Mouse (Mus musculus): ENCODE data around the gene Slc22a12. TPM values are rescaled to one million over a fixed set of nuclear protein-coding genes. Genes with fewer than 3 reads are reported as not detected.
A peak's percentile ranks its signal among the peaks of the same experiment; 100 is the strongest.

Slc22a12 gene
- polyA plus RNA-seq, 1 experiment from 2014 or later = not detected

DNA sequence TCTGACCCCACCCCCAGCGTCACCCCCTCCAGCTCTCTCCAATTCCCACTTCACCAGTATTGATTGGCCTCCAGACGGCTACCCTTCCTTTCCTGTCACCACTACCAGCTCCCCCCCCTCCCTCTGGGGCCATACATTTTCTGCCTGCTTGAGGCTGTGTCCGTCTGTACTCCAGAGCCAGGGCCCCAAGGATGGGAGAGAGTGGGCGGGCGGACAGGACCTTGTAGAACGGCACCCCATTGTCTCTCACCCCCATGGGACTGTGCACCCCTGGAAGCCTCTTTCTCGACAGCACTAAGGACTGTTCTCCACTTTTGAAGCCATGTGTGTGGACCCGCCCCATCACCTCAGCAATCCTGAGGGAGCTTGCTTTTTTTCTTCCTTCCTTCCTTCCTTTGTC, 47.1 kb downstream of the Slc22a12 start:
- DNase-seq (ENCODE audit: low spot score) (no peak), ATAC-seq (replicated peaks; ENCODE audit: insufficient number of reproducible peaks, low FRiP score, low TSS enrichment, low read depth) (no peak)
- Histone ChIP-seq H3K4me1 (ENCODE audit: control insufficient read depth, insufficient read depth, low read length) (peaks cover 6% of the 10 kb centered on the region; the same call in 1 of the 2 replicates), H3K4me3 (ENCODE audit: low read depth, low read length) (no peak overlapping the region), H3K27me3 (ENCODE audit: control insufficient read depth, insufficient read depth, low read length) (peaks cover 63% of the 10 kb centered on the region), H3K36me3 (replicated peaks; ENCODE audit: control insufficient read depth, insufficient read depth, low read depth, low read length) (no peaks in the 10 kb centered on the region), H3K9me3 (replicated peaks; ENCODE audit: control insufficient read depth, low read length) (no peaks in the 10 kb centered on the region), H3K9ac (replicated peaks; ENCODE audit: low read length) (no peak overlapping the region), H3K4me2 (ENCODE audit: low read depth, low read length) (no peak overlapping the region), H3K27ac (replicated peaks; ENCODE audit: low read depth, low read length) (no peak overlapping the region)
- 39% methylated on average over 8 of the region's 8 CpGs for WGBS

DNA sequence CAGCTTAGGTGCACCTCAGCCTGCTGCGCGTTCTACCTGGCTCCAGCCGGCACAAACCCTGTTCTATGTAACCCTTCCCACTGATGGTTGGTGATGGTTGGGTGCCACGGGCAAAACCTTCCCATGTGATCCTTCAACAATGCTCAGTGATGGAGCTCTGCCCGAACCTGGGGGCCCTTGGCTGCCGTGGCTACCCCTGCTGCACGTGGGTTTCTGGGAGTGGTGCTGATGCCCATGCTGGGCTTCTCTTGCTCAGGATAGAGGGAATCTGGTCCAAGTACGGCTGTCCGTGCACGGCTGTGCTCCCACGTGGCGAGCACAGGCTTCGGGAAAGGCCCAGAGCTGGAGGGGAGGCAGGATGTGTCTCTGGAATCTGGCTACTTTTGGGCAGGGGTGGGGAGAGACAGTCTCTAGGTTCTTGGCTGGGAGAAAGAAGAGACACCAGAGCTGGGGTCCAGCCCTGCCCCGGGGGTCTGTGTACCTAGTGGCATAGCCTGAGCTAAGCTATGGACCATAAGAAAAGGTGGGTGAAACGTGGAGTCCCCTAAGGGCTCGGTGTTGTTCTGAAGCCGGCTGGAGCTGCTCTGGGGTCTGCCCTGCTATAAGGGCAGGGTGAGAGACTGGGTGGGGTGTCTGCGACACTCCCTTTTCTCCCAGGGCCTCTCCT, 48.2 kb downstream of the Slc22a12 start:
- no peak overlapping the region for H3K4me3 ChIP-seq (ENCODE audit: low read depth, low read length)
- no peaks in the 10 kb centered on the region for H3K36me3 ChIP-seq (replicated peaks; ENCODE audit: control insufficient read depth, insufficient read depth, low read depth, low read length)
- no peaks in the 10 kb centered on the region for H3K9me3 ChIP-seq (replicated peaks; ENCODE audit: control insufficient read depth, low read length)
- no peak overlapping the region for H3K4me2 ChIP-seq (ENCODE audit: low read depth, low read length)
- WGBS = 69% methylated on average over 18 of the region's 18 CpGs
- DNase-seq (ENCODE audit: low spot score) (no peak), ATAC-seq (replicated peaks; ENCODE audit: insufficient number of reproducible peaks, low FRiP score, low TSS enrichment, low read depth) (no peak)
- H3K27ac ChIP-seq (replicated peaks; ENCODE audit: low read depth, low read length) = no peak overlapping the region
- H3K27me3 ChIP-seq (ENCODE audit: control insufficient read depth, insufficient read depth, low read length) = peaks cover 52% of the 10 kb centered on the region
- peaks cover 6% of the 10 kb centered on the region; the same call in 1 of the 2 replicates for H3K4me1 ChIP-seq (ENCODE audit: control insufficient read depth, insufficient read depth, low read length)
- H3K9ac ChIP-seq (replicated peaks; ENCODE audit: low read length) = no peak overlapping the region

- ATAC-seq (replicated peaks; ENCODE audit: insufficient number of reproducible peaks, low FRiP score, low TSS enrichment, low read depth) (no peak), DNase-seq (ENCODE audit: low spot score) (no peak)
- no peak overlapping the region for H3K4me3 ChIP-seq (ENCODE audit: low read depth, low read length)
- H3K9me3 ChIP-seq (replicated peaks; ENCODE audit: control insufficient read depth, low read length) = no peaks in the 10 kb centered on the region
- no peak overlapping the region for H3K9ac ChIP-seq (replicated peaks; ENCODE audit: low read length)
- no peaks in the 10 kb centered on the region for H3K36me3 ChIP-seq (replicated peaks; ENCODE audit: control insufficient read depth, insufficient read depth, low read depth, low read length)
- H3K4me2 ChIP-seq (ENCODE audit: low read depth, low read length) = no peak overlapping the region
- peaks cover 6% of the 10 kb centered on the region for H3K4me1 ChIP-seq (ENCODE audit: control insufficient read depth, insufficient read depth, low read length)
- peaks cover 46% of the 10 kb centered on the region for H3K27me3 ChIP-seq (ENCODE audit: control insufficient read depth, insufficient read depth, low read length)
- no peak overlapping the region for H3K27ac ChIP-seq (replicated peaks; ENCODE audit: low read depth, low read length)
- WGBS = 64% methylated on average over 7 of the region's 7 CpGs
Observed at GRCm38 (mm10) chr19:6494032-6494431, 48.8 kb downstream of the Slc22a12 start.

GRCm38 (mm10) chr19:6493219-6493618, 49.6 kb downstream of the Slc22a12 start:
- no peak for DNase-seq (ENCODE audit: low spot score)
- Histone ChIP-seq H3K4me3 (ENCODE audit: low read depth, low read length) (no peak overlapping the region), H3K4me1 (ENCODE audit: control insufficient read depth, insufficient read depth, low read length) (peaks cover 5% of the 10 kb centered on the region), H3K27ac (replicated peaks; ENCODE audit: low read depth, low read length) (no peak overlapping the region), H3K4me2 (ENCODE audit: low read depth, low read length) (no peak overlapping the region), H3K27me3 (ENCODE audit: control insufficient read depth, insufficient read depth, low read length) (peaks cover 39% of the 10 kb centered on the region), H3K36me3 (replicated peaks; ENCODE audit: control insufficient read depth, insufficient read depth, low read depth, low read length) (no peaks in the 10 kb centered on the region), H3K9ac (replicated peaks; ENCODE audit: low read length) (no peak overlapping the region), H3K9me3 (replicated peaks; ENCODE audit: control insufficient read depth, low read length) (no peaks in the 10 kb centered on the region)
- 81% methylated on average over 7 of the region's 7 CpGs for WGBS
- ATAC-seq (replicated peaks; ENCODE audit: insufficient number of reproducible peaks, low FRiP score, low TSS enrichment, low read depth) = no peak

DNA sequence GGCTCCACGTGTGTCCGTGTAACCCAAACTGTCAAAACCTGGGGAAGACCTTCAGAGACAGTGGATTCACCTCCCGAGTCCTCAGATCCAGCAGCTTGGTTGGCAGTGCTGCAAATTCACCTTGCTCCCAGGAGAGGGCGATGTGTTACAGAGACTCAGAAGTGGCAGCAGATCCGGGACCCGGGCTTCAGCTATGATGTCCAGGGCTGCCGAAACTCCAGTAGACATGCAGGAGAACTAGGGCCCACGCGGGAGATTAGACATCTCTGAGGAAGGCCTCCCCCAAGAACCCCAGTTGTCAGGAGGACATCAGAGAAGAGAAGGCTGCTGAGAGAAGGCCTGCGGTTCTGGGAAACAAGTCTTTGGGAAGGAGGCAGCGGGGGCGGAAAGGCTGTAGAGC, 50.7 kb downstream of the Slc22a12 start:
- Histone ChIP-seq H3K36me3 (replicated peaks; ENCODE audit: control insufficient read depth, insufficient read depth, low read depth, low read length) (no peaks in the 10 kb centered on the region), H3K9me3 (replicated peaks; ENCODE audit: control insufficient read depth, low read length) (no peaks in the 10 kb centered on the region), H3K27ac (replicated peaks; ENCODE audit: low read depth, low read length) (no peak overlapping the region), H3K4me3 (ENCODE audit: low read depth, low read length) (no peak overlapping the region), H3K27me3 (ENCODE audit: control insufficient read depth, insufficient read depth, low read length) (peaks cover 35% of the 10 kb centered on the region), H3K9ac (replicated peaks; ENCODE audit: low read length) (no peak overlapping the region), H3K4me2 (ENCODE audit: low read depth, low read length) (no peak overlapping the region), H3K4me1 (ENCODE audit: control insufficient read depth, insufficient read depth, low read length) (no peaks in the 10 kb centered on the region; the same call in 1 of the 2 replicates)
- WGBS = 20% methylated on average over 12 of the region's 12 CpGs
- DNase-seq (ENCODE audit: low spot score) = peak; percentile 82
- no peak for ATAC-seq (replicated peaks; ENCODE audit: insufficient number of reproducible peaks, low FRiP score, low TSS enrichment, low read depth)

DNA sequence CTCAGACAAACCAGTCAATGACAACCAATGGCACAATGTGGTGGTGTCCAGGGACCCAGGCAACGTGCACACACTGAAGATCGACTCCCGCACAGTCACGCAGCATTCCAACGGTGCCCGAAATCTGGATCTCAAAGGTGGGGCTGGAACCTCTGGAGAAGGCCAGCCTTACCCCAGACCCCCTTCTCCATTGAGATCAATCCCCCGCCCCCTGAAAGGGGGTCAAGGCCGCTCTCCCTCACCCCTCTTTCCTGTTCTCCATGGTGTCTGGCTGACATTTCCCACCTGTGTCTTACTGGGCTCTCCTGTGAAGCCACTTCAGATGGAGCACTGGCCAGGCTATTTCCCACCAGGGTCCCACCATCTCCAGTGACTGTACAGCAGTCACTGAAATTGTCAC, 51.3 kb downstream of the Slc22a12 start:
- H3K9me3 ChIP-seq (replicated peaks; ENCODE audit: control insufficient read depth, low read length) = no peaks in the 10 kb centered on the region
- no peaks in the 10 kb centered on the region for H3K36me3 ChIP-seq (replicated peaks; ENCODE audit: control insufficient read depth, insufficient read depth, low read depth, low read length)
- DNase-seq (ENCODE audit: low spot score) (no peak), ATAC-seq (replicated peaks; ENCODE audit: insufficient number of reproducible peaks, low FRiP score, low TSS enrichment, low read depth) (no peak)
- no peak overlapping the region for H3K4me3 ChIP-seq (ENCODE audit: low read depth, low read length)
- H3K4me1 ChIP-seq (ENCODE audit: control insufficient read depth, insufficient read depth, low read length) = no peaks in the 10 kb centered on the region; the same call in 1 of the 2 replicates
- H3K27ac ChIP-seq (replicated peaks; ENCODE audit: low read depth, low read length) = no peak overlapping the region
- no peak overlapping the region for H3K9ac ChIP-seq (replicated peaks; ENCODE audit: low read length)
- WGBS = 82% methylated on average over 8 of the region's 8 CpGs
- H3K4me2 ChIP-seq (ENCODE audit: low read depth, low read length) = no peak overlapping the region
- peaks cover 31% of the 10 kb centered on the region for H3K27me3 ChIP-seq (ENCODE audit: control insufficient read depth, insufficient read depth, low read length)

GRCm38 (mm10) chr19:6489030-6489429, 53.8 kb downstream of the Slc22a12 start:
- Histone ChIP-seq H3K4me1 (ENCODE audit: control insufficient read depth, insufficient read depth, low read length) (no peaks in the 10 kb centered on the region; the same call in 1 of the 2 replicates), H3K27me3 (ENCODE audit: control insufficient read depth, insufficient read depth, low read length) (peaks cover 12% of the 10 kb centered on the region), H3K36me3 (replicated peaks; ENCODE audit: control insufficient read depth, insufficient read depth, low read depth, low read length) (no peaks in the 10 kb centered on the region), H3K9ac (replicated peaks; ENCODE audit: low read length) (no peak overlapping the region), H3K4me2 (ENCODE audit: low read depth, low read length) (no peak overlapping the region), H3K4me3 (ENCODE audit: low read depth, low read length) (no peak overlapping the region), H3K27ac (replicated peaks; ENCODE audit: low read depth, low read length) (no peak overlapping the region), H3K9me3 (replicated peaks; ENCODE audit: control insufficient read depth, low read length) (no peaks in the 10 kb centered on the region)
- DNase-seq (ENCODE audit: low spot score) = peak; percentile 94
- ATAC-seq (replicated peaks; ENCODE audit: insufficient number of reproducible peaks, low FRiP score, low TSS enrichment, low read depth) = 0 out of 2 replicates have a peak, but pooled peaks have one; percentile 30
- 1% methylated on average over 4 of the region's 4 CpGs for WGBS

Measured in embryonic facial prominence, embryonic 11.5 days (tissue).